Mouse (Mus musculus): ENCODE measurements around the gene Gbx2. TPM values are rescaled to one million over a fixed set of nuclear protein-coding genes. Genes with fewer than 3 reads are reported as not detected.

The Gbx2 gene
- polyA plus RNA-seq (2017; shearing (Covaris generic)), result not detected

GRCm38 (mm10) chr1:89931120-89931519, at the start of gene Gbx2:
TSS of gene Gbx2 (minus strand) at chr1:89931179.

Other genes with a start within 250 kb of the Gbx2 start
- not detected for gene Asb18, start 83.5 kb upstream of the Gbx2 start, polyA plus RNA-seq (2017; shearing (Covaris generic))
- not detected for gene Iqca, start 222.2 kb upstream of the Gbx2 start, polyA plus RNA-seq (2017; shearing (Covaris generic))

Measured in inflammation-experienced regulatory T-cells, adult 16 weeks (primary cell).